In genomic region chr13:51815865-51816504, GRCm38 (mm10) we compare ENCODE assay signal across 8 mouse cellular contexts. TPM values are rescaled to one million over a fixed set of nuclear protein-coding genes. Genes with fewer than 3 reads are reported as not detected.
A peak's percentile ranks its signal among the peaks of the same experiment; 100 is the strongest.
DNase-seq lines count a peak whose midpoint lies in the region; ATAC-seq lines count a peak whose summit lies in the region.

No protein-coding gene starts in this region.

- no peaks in the 10 kb centered on the region for H3K9me3 ChIP-seq in forebrain, embryonic 14.5 days (replicated peaks; ENCODE audit: control insufficient read depth, low read length)
- no peaks in the 10 kb centered on the region for H3K9me3 ChIP-seq in liver, embryonic 13.5 days (replicated peaks)

- H3K4me1 ChIP-seq in forebrain, embryonic 14.5 days (ENCODE audit: control insufficient read depth, insufficient read depth, low read length): peaks cover 9% of the 10 kb centered on the region
- peaks cover 25% of the 10 kb centered on the region for H3K4me1 ChIP-seq in liver, embryonic 13.5 days (replicated peaks)

- no peak overlapping the region for H3K4me3 ChIP-seq in forebrain, embryonic 14.5 days (ENCODE audit: low read depth, low read length)
- H3K4me3 ChIP-seq in liver, embryonic 13.5 days (replicated peaks): no peak overlapping the region

- H3K27ac ChIP-seq in forebrain, embryonic 14.5 days (ENCODE audit: low read depth, low read length): peak overlapping the region; percentile 74
- H3K27ac ChIP-seq in liver, embryonic 13.5 days: 0 out of 2 replicates have a peak overlapping the region, but pooled peaks have one; percentile 11

- no peak overlapping the region for H3K4me2 ChIP-seq in forebrain, embryonic 14.5 days (ENCODE audit: low read length)
- 0 out of 2 replicates have a peak overlapping the region, but pooled peaks have one; percentile 5 for H3K4me2 ChIP-seq in liver, embryonic 13.5 days

- no peak overlapping the region for H3K9ac ChIP-seq in forebrain, embryonic 14.5 days (ENCODE audit: low read length)
- H3K9ac ChIP-seq in liver, embryonic 13.5 days: no peak overlapping the region

- WGBS in forebrain, embryonic 14.5 days: 84% methylated on average over 9 of the region's 9 CpGs
- 18% methylated on average over 9 of the region's 9 CpGs for WGBS in liver, embryonic 13.5 days (ENCODE audit: insufficient replicate concordance)

- peak; percentile 28 for ATAC-seq in CD4-positive, CD25-positive, alpha-beta regulatory T cell, adult 4 months
- ATAC-seq in forebrain, embryonic 14.5 days: peak; percentile 4; the same call in 1 of the 2 replicates
- ATAC-seq in liver, embryonic 13.5 days (ENCODE audit: low read depth): peak; percentile 64

- no peaks in the 10 kb centered on the region for H3K36me3 ChIP-seq in forebrain, embryonic 14.5 days (ENCODE audit: control insufficient read depth, insufficient read depth, low read length)
- H3K36me3 ChIP-seq in liver, embryonic 13.5 days: no peaks in the 10 kb centered on the region

- H3K27me3 ChIP-seq in forebrain, embryonic 14.5 days (replicated peaks; ENCODE audit: control insufficient read depth, insufficient read depth, low read length): no peaks in the 10 kb centered on the region
- no peaks in the 10 kb centered on the region for H3K27me3 ChIP-seq in liver, embryonic 13.5 days

- peak; percentile 25 for DNase-seq in gastrocnemius, adult 18-20 months (ENCODE audit: low spot score)
- DNase-seq in gastrocnemius, postnatal 25 days: no peak
- DNase-seq in forebrain, embryonic 14.5 days (ENCODE audit: low spot score): no peak
- DNase-seq in liver, embryonic 13.5 days: peak; percentile 51
- DNase-seq in spleen, postnatal 10 days (ENCODE audit: low spot score in 2 of 2): peak; percentile 47 to 86
- no peak for DNase-seq in urinary bladder, postnatal 4 days (ENCODE audit: low spot score in 2 of 2)
- DNase-seq in urinary bladder, postnatal 14 days (ENCODE audit: low spot score): no peak

RNA-seq across cellular contexts. Expression of gene Sema4d, which starts 22.4 kb away (rescaled TPM):
- 100 to 1,000 TPM; 118 to 125 TPM for total RNA-seq in gastrocnemius, adult 18-20 months (2021)
- total RNA-seq in gastrocnemius, postnatal 25 days (2021): 100 to 1,000 TPM; 132 to 144 TPM
- 100 to 1,000 TPM; 122 to 152 TPM for polyA plus RNA-seq in CD4-positive, CD25-positive, alpha-beta regulatory T cell, adult 4 months (2017; shearing (Covaris generic))
- 12.7 and 22.1 TPM in 2 replicates for polyA plus RNA-seq in forebrain, embryonic 14.5 days (2014; fragmentation: Nextera tagmentation; extraction: Ambion mirVana)
- polyA plus RNA-seq in liver, embryonic 13.5 days (2015; fragmentation: Nextera tagmentation; extraction: Ambion mirVana): 6.0 and 7.6 TPM in 2 replicates

RNA-seq across cellular contexts. Expression of gene Gadd45g, which starts 30.5 kb away (rescaled TPM):
- total RNA-seq in gastrocnemius, adult 18-20 months (2021): 100 to 1,000 TPM in 1 of 2 experiments, 10 to 100 TPM in 1; 43.0 to 114 TPM
- 10 to 100 TPM; 15.3 to 17.4 TPM for total RNA-seq in gastrocnemius, postnatal 25 days (2021)
- 10 to 100 TPM; 13.0 to 18.1 TPM for polyA plus RNA-seq in CD4-positive, CD25-positive, alpha-beta regulatory T cell, adult 4 months (2017; shearing (Covaris generic))
- polyA plus RNA-seq in forebrain, embryonic 14.5 days (2014; fragmentation: Nextera tagmentation; extraction: Ambion mirVana): 112 and 132 TPM in 2 replicates
- 19.5 and 20.8 TPM in 2 replicates for polyA plus RNA-seq in liver, embryonic 13.5 days (2015; fragmentation: Nextera tagmentation; extraction: Ambion mirVana)

Comparison
In these comparisons a context has a peak if more than half of its experiments do, and no peak if none do; other contexts are left out.
1. DNase-seq: peak in gastrocnemius, adult 18-20 months (single experiment), liver, embryonic 13.5 days (single experiment) and spleen, postnatal 10 days (2 of 2); none in gastrocnemius, postnatal 25 days (single experiment), forebrain, embryonic 14.5 days (single experiment), urinary bladder, postnatal 4 days (0 of 2) and urinary bladder, postnatal 14 days (single experiment).
2. ATAC-seq: peak in every context shown above with its lines; median percentile 64 in liver, embryonic 13.5 days; 28 in CD4-positive, CD25-positive, alpha-beta regulatory T cell, adult 4 months; 4 in forebrain, embryonic 14.5 days.